ENCODE assay signal across 8 mouse cellular contexts in the genomic region with DNA sequence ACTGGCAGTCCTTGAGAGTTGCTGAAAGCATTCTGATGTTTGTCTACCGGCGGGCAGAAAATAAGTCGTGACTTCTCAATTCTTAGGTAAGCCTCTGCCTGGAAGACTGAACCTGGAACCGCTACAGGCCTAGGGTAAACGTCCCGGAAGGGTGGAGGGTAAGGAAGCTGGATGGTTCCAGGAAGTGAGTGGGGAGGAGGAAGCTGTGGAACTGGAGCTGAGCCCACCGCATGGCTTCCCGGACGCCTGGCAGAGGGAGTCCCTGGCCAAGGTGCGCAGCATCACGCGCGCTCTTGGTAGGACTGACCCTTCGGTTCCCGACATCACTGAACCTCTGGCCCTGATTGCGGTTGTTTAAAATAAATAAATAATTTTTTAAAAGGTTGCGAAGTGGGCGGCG. TPM values are rescaled to one million over a fixed set of nuclear protein-coding genes. Genes with fewer than 3 reads are reported as not detected.
DNase-seq lines count a peak whose midpoint lies in the region; ATAC-seq and TF ChIP-seq lines count a peak whose summit lies in the region.

No protein-coding gene starts in this region.

- TF ChIP-seq CTCF in liver, adult 2 months (IDR thresholded peaks at IDR 0.05; ENCODE audit: low read depth, low read length), result no peak
- TF ChIP-seq CTCF in cortical plate, adult 2 months (IDR thresholded peaks at IDR 0.05; ENCODE audit: extremely low read depth, insufficient read depth, low read length), result no peak
- TF ChIP-seq CTCF in liver, embryonic 14.5 days (IDR thresholded peaks at IDR 0.05; ENCODE audit: low read depth), result no peak

- DNase-seq in liver, adult 2 months (ENCODE audit: extremely low read depth, low read depth, low spot score), result peak; percentile 7
- no peak for DNase-seq in liver
- DNase-seq in heart, adult 11 months, result peak; percentile 98
- no peak for DNase-seq in liver, embryonic 14.5 days (ENCODE audit: low read depth in 3 of 3, low spot score in 3 of 3)

- no peak for TF ChIP-seq EP300 in liver, embryonic 14.5 days (IDR thresholded peaks at IDR 0.05; ENCODE audit: low read depth)

- H3K4me2 ChIP-seq in intestine, embryonic 16.5 days (ENCODE audit: low read depth, low read length), result peak overlapping the region; percentile 92
- peak overlapping the region; percentile 55; the same call in 1 of the 2 replicates for H3K4me2 ChIP-seq in liver, embryonic 14.5 days (ENCODE audit: low read depth)
- H3K4me2 ChIP-seq in neural tube, embryonic 14.5 days (ENCODE audit: low read depth, low read length), result peak overlapping the region; percentile 97

- WGBS in liver, adult 2 months, result 4% methylated on average over 19 of the region's 19 CpGs
- 2% methylated on average over 19 of the region's 19 CpGs for WGBS in intestine, embryonic 16.5 days
- 5% methylated on average over 19 of the region's 19 CpGs for WGBS in liver, embryonic 14.5 days (ENCODE audit: insufficient replicate concordance)
- 3% methylated on average over 19 of the region's 19 CpGs for WGBS in neural tube, embryonic 14.5 days

- H3K27me3 ChIP-seq in liver, adult 2 months (ENCODE audit: control insufficient read depth, insufficient read depth, low read length), result no peaks in the 10 kb centered on the region
- H3K27me3 ChIP-seq in intestine, embryonic 16.5 days (replicated peaks; ENCODE audit: control insufficient read depth, insufficient read depth, low read length), result 0 out of 2 replicates have a peak, but pooled peaks cover 2% of the 10 kb centered on the region
- H3K27me3 ChIP-seq in liver, embryonic 14.5 days (ENCODE audit: control insufficient read depth, insufficient read depth, low read length), result peaks cover 18% of the 10 kb centered on the region
- peaks cover 2% of the 10 kb centered on the region; the same call in 1 of the 2 replicates for H3K27me3 ChIP-seq in neural tube, embryonic 14.5 days (ENCODE audit: control insufficient read depth, insufficient read depth, low read length)

- H3K4me1 ChIP-seq in liver, adult 2 months (ENCODE audit: control insufficient read depth, insufficient read depth, low read length), result no peaks in the 10 kb centered on the region
- H3K4me1 ChIP-seq in cortical plate, adult 2 months (ENCODE audit: control insufficient read depth, insufficient read depth, low read length), result no peaks in the 10 kb centered on the region
- no peaks in the 10 kb centered on the region for H3K4me1 ChIP-seq in intestine, embryonic 16.5 days (ENCODE audit: control insufficient read depth, insufficient read depth, low read length)
- H3K4me1 ChIP-seq in liver, embryonic 14.5 days (replicated peaks; ENCODE audit: control insufficient read depth in 2 of 2, insufficient read depth in 2 of 2, low read length in 1 of 2), result no peaks in the 10 kb centered on the region; a peak in 1 of 4 replicates
- H3K4me1 ChIP-seq in neural tube, embryonic 14.5 days (ENCODE audit: control insufficient read depth, insufficient read depth, low read length), result 0 out of 2 replicates have a peak, but pooled peaks cover 4% of the 10 kb centered on the region

- H3K36me3 ChIP-seq in liver, adult 2 months (ENCODE audit: control insufficient read depth, insufficient read depth, low read length), result no peaks in the 10 kb centered on the region
- H3K36me3 ChIP-seq in intestine, embryonic 16.5 days (ENCODE audit: control insufficient read depth, insufficient read depth, low read length), result no peaks in the 10 kb centered on the region
- H3K36me3 ChIP-seq in liver, embryonic 14.5 days (replicated peaks; ENCODE audit: control insufficient read depth, insufficient read depth, low read depth), result no peaks in the 10 kb centered on the region
- no peaks in the 10 kb centered on the region for H3K36me3 ChIP-seq in neural tube, embryonic 14.5 days (ENCODE audit: control insufficient read depth, insufficient read depth, low read length)

- peak; percentile 27 for ATAC-seq in intestine, embryonic 16.5 days
- no peak for ATAC-seq in liver, embryonic 14.5 days (ENCODE audit: insufficient read depth)
- peak; percentile 12; the same call in 1 of the 2 replicates for ATAC-seq in neural tube, embryonic 14.5 days (ENCODE audit: low read depth)
- ATAC-seq in inflammation-experienced regulatory T-cells, adult 6 months, result no peak

- H3K9ac ChIP-seq in liver, adult 2 months (ENCODE audit: low read depth, low read length), result 0 out of 2 replicates have a peak overlapping the region, but pooled peaks have one; percentile 2
- peak overlapping the region; percentile 75 for H3K9ac ChIP-seq in intestine, embryonic 16.5 days (ENCODE audit: low read depth, low read length)
- no peak overlapping the region for H3K9ac ChIP-seq in liver, embryonic 14.5 days (replicated peaks)
- peak overlapping the region; percentile 61 for H3K9ac ChIP-seq in neural tube, embryonic 14.5 days (replicated peaks; ENCODE audit: low read depth, low read length)

- H3K4me3 ChIP-seq in liver, adult 2 months (ENCODE audit: insufficient read depth, low read depth, low read length), result peak overlapping the region; percentile 51
- peak overlapping the region; percentile 87 for H3K4me3 ChIP-seq in cortical plate, adult 2 months (ENCODE audit: insufficient read depth, low read length)
- peak overlapping the region; percentile 70 for H3K4me3 ChIP-seq in intestine, embryonic 16.5 days (ENCODE audit: low read length)
- no peak overlapping the region; a peak in 1 of 4 replicates for H3K4me3 ChIP-seq in liver, embryonic 14.5 days (ENCODE audit: insufficient read depth in 1 of 2, low read depth in 2 of 2, low read length in 2 of 2)
- peak overlapping the region; percentile 61 for H3K4me3 ChIP-seq in neural tube, embryonic 14.5 days (ENCODE audit: low read depth, low read length)

- peak overlapping the region; percentile 18; the same call in 1 of the 2 replicates for H3K27ac ChIP-seq in liver, adult 2 months (replicated peaks; ENCODE audit: insufficient read depth, low read depth, low read length)
- H3K27ac ChIP-seq in cortical plate, adult 2 months (ENCODE audit: insufficient read depth, low read length), result 0 out of 2 replicates have a peak overlapping the region, but pooled peaks have one; percentile 28
- H3K27ac ChIP-seq in intestine, embryonic 16.5 days (ENCODE audit: low read length), result peak overlapping the region; percentile 66
- no peak overlapping the region for H3K27ac ChIP-seq in liver, embryonic 14.5 days
- no peak overlapping the region for H3K27ac ChIP-seq in neural tube, embryonic 14.5 days (ENCODE audit: low read depth, low read length)

- TF ChIP-seq POLR2A in liver, adult 2 months (IDR thresholded peaks at IDR 0.05; ENCODE audit: extremely low read depth, insufficient read depth, low read length), result no peak
- TF ChIP-seq POLR2A in cortical plate, adult 2 months (IDR thresholded peaks at IDR 0.05; ENCODE audit: extremely low read depth, insufficient read depth, low read length), result no peak

- no peaks in the 10 kb centered on the region for H3K9me3 ChIP-seq in intestine, embryonic 16.5 days (ENCODE audit: control insufficient read depth, low read length)
- no peaks in the 10 kb centered on the region for H3K9me3 ChIP-seq in liver, embryonic 14.5 days (ENCODE audit: control insufficient read depth, low read length)
- no peaks in the 10 kb centered on the region for H3K9me3 ChIP-seq in neural tube, embryonic 14.5 days (ENCODE audit: control insufficient read depth, low read length)

- no peaks in the 10 kb centered on the region for H3K79me2 ChIP-seq in liver, adult 2 months (ENCODE audit: control insufficient read depth, insufficient read depth, low read length)

RNA-seq across cellular contexts. Expression of a gene that starts 0.7 kb away (rescaled TPM):
- total RNA-seq in liver, adult 2 months (2014; rRNA removed), result 3.8 and 4.3 TPM in 2 replicates
- polyA plus RNA-seq in liver, adult 2 months (2012; rRNA removed), result 3.1 and 3.3 TPM in 2 replicates
- polyA plus RNA-seq in cortical plate, adult 2 months (2012; rRNA removed), result 32.7 and 35.2 TPM in 2 replicates
- polyA plus RNA-seq in intestine, embryonic 16.5 days (2015; fragmentation: Nextera tagmentation; extraction: Ambion mirVana), result 51.3 and 60.2 TPM in 2 replicates
- 0.96 and 1.1 TPM in 2 replicates for polyA plus RNA-seq in liver, embryonic 14.5 days (2012; rRNA removed)
- 1.1 and 1.4 TPM in 2 replicates for polyA plus RNA-seq in liver, embryonic 14.5 days (2014; fragmentation: Nextera tagmentation; extraction: Ambion mirVana)
- 27.2 and 34.7 TPM in 2 replicates for polyA plus RNA-seq in neural tube, embryonic 14.5 days (2014; fragmentation: Nextera tagmentation; extraction: Ambion mirVana)
- polyA plus RNA-seq in inflammation-experienced regulatory T-cells, adult 6 months (2017; shearing (Covaris generic)), result 1 to 10 TPM in 2 of 3 experiments, not detected in 1; 1.9 to 5.5 TPM

Comparison
In these comparisons a context has a peak if more than half of its experiments do, and no peak if none do; other contexts are left out.
1. DNase-seq: peak in liver, adult 2 months (single experiment) and heart, adult 11 months (single experiment); none in liver (single experiment) and liver, embryonic 14.5 days (0 of 3).
2. H3K27ac ChIP-seq: peak in liver, adult 2 months (single experiment), cortical plate, adult 2 months (single experiment) and intestine, embryonic 16.5 days (single experiment); none in liver, embryonic 14.5 days (single experiment) and neural tube, embryonic 14.5 days (single experiment).
3. H3K4me3 ChIP-seq: peak in liver, adult 2 months (single experiment), cortical plate, adult 2 months (single experiment), intestine, embryonic 16.5 days (single experiment) and neural tube, embryonic 14.5 days (single experiment); none in liver, embryonic 14.5 days (0 of 2).
4. ATAC-seq: peak in intestine, embryonic 16.5 days (single experiment) and neural tube, embryonic 14.5 days (single experiment); none in liver, embryonic 14.5 days (single experiment) and inflammation-experienced regulatory T-cells, adult 6 months (single experiment).
5. Peak in every context shown above with its lines, with median percentiles within 50 percentile points of each other: H3K4me2 ChIP-seq.